Mouse (Mus musculus) CH12.LX (cell line): ENCODE data around the gene Itih5. TPM values are rescaled to one million over a fixed set of nuclear protein-coding genes. Genes with fewer than 3 reads are reported as not detected.
A peak's percentile ranks its signal among the peaks of the same experiment; 100 is the strongest.

ENCODE experiments used
- DNase-seq: peaks from one replicate; pipeline ENCODE4 v3.0.0-alpha.2; 2013; ENCODE audit errors: extremely low read depth
- H3K27ac ChIP-seq: 2 replicates; pipeline ENCODE4 v1.5.1; 2012; ENCODE audit warnings: low read depth, mild to moderate bottlenecking, control low read depth, moderate library complexity; ENCODE audit not compliant: insufficient read depth
- H3K27me3 ChIP-seq: replicated peaks from 2 replicates; pipeline ENCODE3; 2012; ENCODE audit warnings: inconsistent platforms
- H3K36me3 ChIP-seq, 2 experiments: replicated peaks in 1 of 2; 2 replicates each; pipeline versions ENCODE3 to v1.6.1; 2012; ENCODE audit warnings: inconsistent platforms in 1 of 2, low read length in 1 of 2, mild to moderate bottlenecking in 1 of 2, mixed read lengths in 1 of 2, moderate library complexity in 1 of 2; ENCODE audit not compliant: control insufficient read depth in 1 of 2, insufficient read depth in 1 of 2
- H3K4me1 ChIP-seq, 2 experiments: 2 replicates each; pipeline ENCODE4 v1.6.1; 2012; ENCODE audit warnings: inconsistent platforms in 1 of 2, moderate library complexity in 1 of 2; ENCODE audit not compliant: insufficient read depth in 2 of 2, control insufficient read depth in 1 of 2
- H3K4me2 ChIP-seq: 2 replicates; pipeline ENCODE4 v1.6.1; 2012; ENCODE audit warnings: low read depth, mild to moderate bottlenecking, control low read depth; ENCODE audit not compliant: poor library complexity, insufficient read depth, severe bottlenecking
- H3K4me3 ChIP-seq, 3 experiments: fragments of 150-350 bp in 1 of 3; sonication (generic) in 1 of 3; replicated peaks in 1 of 3; 2 replicates each; pipeline versions ENCODE3 to v1.5.1; 2011 to 2012; ENCODE audit warnings: low read depth in 2 of 3, low read length in 2 of 3, mild to moderate bottlenecking in 2 of 3, moderate library complexity in 2 of 3, control low read depth in 1 of 3, improper control_type of control experiment in 1 of 3, inconsistent platforms in 1 of 3, mixed read lengths in 1 of 3; ENCODE audit not compliant: poor library complexity in 1 of 3
- H3K79me2 ChIP-seq: replicated peaks from 2 replicates; pipeline ENCODE4 v1.6.1; 2012; ENCODE audit warnings: mild to moderate bottlenecking, moderate library complexity; ENCODE audit not compliant: control insufficient read depth, poor library complexity, insufficient read depth, severe bottlenecking; ENCODE audit errors: extremely low read depth
- H3K9ac ChIP-seq: 2 replicates; pipeline ENCODE4 v1.6.1; 2012; ENCODE audit warnings: low read depth, mild to moderate bottlenecking, control low read depth, moderate library complexity; ENCODE audit not compliant: insufficient read depth
- H3K9me3 ChIP-seq: replicated peaks from 2 replicates; pipeline ENCODE3; 2012; ENCODE audit warnings: low read length, inconsistent platforms, mixed read lengths
- CHD1 ChIP-seq: IDR thresholded peaks from 2 replicates; pipeline ENCODE4 v1.6.1; 2012; ENCODE audit warnings: low read depth, low read length, improper control_type of control experiment, inconsistent platforms
- CHD2 ChIP-seq: IDR thresholded peaks from 2 replicates; pipeline ENCODE4 v1.6.1; 2011; ENCODE audit warnings: low read length, improper control_type of control experiment
- CTCF ChIP-seq, 2 experiments: IDR thresholded peaks in 1 of 2; conservative IDR thresholded peaks in 1 of 2; 2 replicates each; pipeline ENCODE4 v1.5.1; 2011 to 2012; ENCODE audit warnings: low read depth in 2 of 2, low read length in 2 of 2, improper control_type of control experiment in 1 of 2, inconsistent platforms in 1 of 2, mild to moderate bottlenecking in 1 of 2, moderate library complexity in 1 of 2
- ELF1 ChIP-seq: IDR thresholded peaks from 2 replicates; pipeline ENCODE4 v1.6.1; 2014; ENCODE audit warnings: low read depth, mild to moderate bottlenecking, inconsistent platforms, low read length, improper control_type of control experiment
- EP300 ChIP-seq: IDR thresholded peaks from 2 replicates; pipeline ENCODE4 v1.6.1; 2011; ENCODE audit warnings: low read length, improper control_type of control experiment
- ETS1 ChIP-seq: conservative IDR thresholded peaks from 2 replicates; pipeline ENCODE4 v1.6.1; 2012; ENCODE audit warnings: low read depth, mild to moderate bottlenecking, inconsistent platforms, low read length, improper control_type of control experiment, moderate library complexity
- IRF4 ChIP-seq: IDR thresholded peaks from 2 replicates; pipeline ENCODE4 v1.6.1; 2014; ENCODE audit warnings: low read depth, mild to moderate bottlenecking, inconsistent platforms, low read length, improper control_type of control experiment
- JUND ChIP-seq: conservative IDR thresholded peaks from 2 replicates; pipeline ENCODE4 v1.6.1; 2011; ENCODE audit warnings: low read depth, low read length, improper control_type of control experiment
- KAT2A ChIP-seq: IDR thresholded peaks from 2 replicates; pipeline ENCODE4 v1.6.1; 2012; ENCODE audit warnings: low read length, improper control_type of control experiment, inconsistent platforms; ENCODE audit not compliant: insufficient replicate concordance
- MEF2A ChIP-seq: IDR thresholded peaks from 2 replicates; pipeline ENCODE4 v1.6.1; 2014; ENCODE audit warnings: low read depth, mild to moderate bottlenecking, inconsistent platforms, low read length, improper control_type of control experiment, borderline replicate concordance
- MXI1 ChIP-seq: IDR thresholded peaks from 2 replicates; pipeline ENCODE4 v1.6.1; 2011; ENCODE audit warnings: mild to moderate bottlenecking, low read depth, low read length, improper control_type of control experiment
- NELFE ChIP-seq: IDR thresholded peaks from 2 replicates; pipeline ENCODE4 v1.6.1; 2011; ENCODE audit warnings: low read depth, low read length, improper control_type of control experiment
- NRF1 ChIP-seq: IDR thresholded peaks from 2 replicates; pipeline ENCODE4 v1.6.1; 2014; ENCODE audit warnings: low read depth, mild to moderate bottlenecking, inconsistent platforms, low read length, improper control_type of control experiment, moderate library complexity
- PAX5 ChIP-seq: IDR thresholded peaks from 2 replicates; pipeline ENCODE4 v1.6.1; 2012; ENCODE audit warnings: low read length, inconsistent platforms, mixed read lengths
- POLR2AphosphoS2 ChIP-seq: IDR thresholded peaks from 2 replicates; pipeline ENCODE4 v1.6.1; 2011; ENCODE audit warnings: low read depth, low read length, improper control_type of control experiment
- RAD21 ChIP-seq: IDR thresholded peaks from 2 replicates; pipeline ENCODE4 v1.6.1; 2011; ENCODE audit warnings: low read depth, mild to moderate bottlenecking, low read length, improper control_type of control experiment, moderate library complexity
- RCOR1 ChIP-seq: conservative IDR thresholded peaks from 2 replicates; pipeline ENCODE4 v1.6.1; 2012; ENCODE audit warnings: low read depth, mild to moderate bottlenecking, inconsistent platforms, low read length, improper control_type of control experiment
- UBTF ChIP-seq: IDR thresholded peaks from 2 replicates; pipeline ENCODE4 v1.6.1; 2012; ENCODE audit warnings: low read depth, mild to moderate bottlenecking, inconsistent platforms, low read length, improper control_type of control experiment, moderate library complexity
- USF1 ChIP-seq: IDR thresholded peaks from 2 replicates; pipeline ENCODE4 v1.6.1; 2014; ENCODE audit warnings: low read depth, mild to moderate bottlenecking, inconsistent platforms, low read length, improper control_type of control experiment
- USF2 ChIP-seq: conservative IDR thresholded peaks from 2 replicates; pipeline ENCODE4 v1.6.1; 2011; ENCODE audit warnings: low read depth, low read length, improper control_type of control experiment
- ZMIZ1 ChIP-seq: IDR thresholded peaks from 2 replicates; pipeline ENCODE4 v1.6.1; 2012; ENCODE audit warnings: low read depth, mild to moderate bottlenecking, inconsistent platforms, low read length, improper control_type of control experiment
- dilution Hi-C: fragments of 300-500 bp; cut with MboI; formaldehyde crosslinking; loops from 2 replicates; pipeline ENCODE4 v1.14.3; 2020; ENCODE audit warnings: low sequenced_read_pairs; ENCODE audit not compliant: extremely low pct_unique_long_range_greater_than_20kb, extremely low pct_ligation_motif_present
- in situ Hi-C: fragments of 300-500 bp; cut with MboI; formaldehyde crosslinking; loops from 3 replicates; pipeline ENCODE4 v1.14.3; 2019; ENCODE audit warnings: low sequenced_read_pairs, low pct_ligation_motif_present, low pct_unique_long_range_greater_than_20kb, mixed read lengths
- polyA plus RNA-seq: library from polyadenylated mRNA; unstranded; fragments of >175 nt; gene quantifications from 2 replicates; pipeline ENCODE4 v1.2.1, GENCODE M21; 2012; ENCODE audit warnings: low read depth; ENCODE audit not compliant: insufficient read length
- total RNA-seq, 2 experiments: library from RNA; depleted of rRNA; stranded (reverse); fragments of 300-350 nt in 1 of 2; fragments of >200 nt in 1 of 2; gene quantifications; 2 replicates each; pipeline ENCODE4 v1.2.3; 2012 to 2014

Itih5 gene
- total and polyA plus RNA-seq, 3 experiments = 0.08 to 0.30 (median 0.11) TPM

DNA sequence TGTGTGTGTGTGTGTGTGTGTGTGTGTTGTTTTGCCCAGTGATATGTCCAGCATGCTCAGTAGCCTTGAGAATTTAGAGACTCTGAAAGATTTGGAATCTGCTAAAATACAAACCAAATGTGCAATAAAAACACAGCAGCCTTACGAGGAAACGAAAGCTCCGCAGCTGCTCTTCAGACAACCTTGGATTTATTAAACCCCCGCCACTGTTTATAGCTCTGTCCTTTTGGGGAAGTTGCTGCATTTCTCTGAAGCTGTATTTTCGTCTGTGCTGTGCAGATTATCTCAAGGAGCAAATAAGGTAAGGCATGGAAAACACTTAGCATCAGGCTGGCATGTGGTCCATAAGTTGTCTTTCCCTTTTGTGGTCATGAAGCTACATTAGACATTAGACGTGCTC is 7.9 kb upstream of the Itih5 start:
- H3K79me2 ChIP-seq = no peaks in the 10 kb centered on the region
- no peaks in the 10 kb centered on the region for H3K27me3 ChIP-seq
- no peaks in the 10 kb centered on the region for H3K36me3 ChIP-seq
- no peak for DNase-seq
- no peak overlapping the region for H3K27ac ChIP-seq
- H3K4me3 ChIP-seq = no peak overlapping the region
- no peak overlapping the region for H3K9ac ChIP-seq
- TF ChIP-seq NRF1 (no peak), CTCF (conservative IDR thresholded peaks at IDR 0.05 in 1 of 2, IDR thresholded peaks at IDR 0.05 in 1 of 2; ENCODE audit: low read depth in 2 of 2, low read length in 2 of 2) (no peak), JUND (no peak), KAT2A (no peak), ZMIZ1 (no peak), MXI1 (no peak), RCOR1 (no peak)
- in situ Hi-C loops = loop anchor here (10.0 kb wide), 1 partner anchor 149 kb away; no protein-coding TSS in a partner anchor
- dilution Hi-C loops = no loop called here
- no peak overlapping the region for H3K4me2 ChIP-seq
- peaks cover 2 to 4% of the 10 kb centered on the region in 2 experiments for H3K4me1 ChIP-seq
- H3K9me3 ChIP-seq = no peaks in the 10 kb centered on the region

DNA sequence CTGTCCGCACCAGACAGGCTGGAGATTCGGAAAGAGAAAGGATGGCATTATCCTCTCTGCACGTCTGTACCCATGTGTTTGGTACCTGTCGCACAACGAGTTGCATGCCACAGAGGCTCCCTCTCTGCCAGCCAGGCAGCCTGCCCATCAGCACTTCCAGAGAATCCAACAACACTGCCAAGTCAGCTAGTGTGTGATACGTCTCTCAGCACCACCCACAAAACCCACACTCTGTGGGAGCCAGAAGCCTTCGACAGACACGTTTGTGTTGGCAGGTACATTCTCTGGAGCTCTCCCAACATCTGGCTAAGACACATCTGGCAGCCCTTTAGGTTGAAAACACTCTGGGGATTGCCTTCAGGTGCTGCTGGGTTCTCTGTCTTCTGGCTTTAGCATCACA is 6.2 kb upstream of the Itih5 start:
- Histone ChIP-seq H3K27me3 (no peaks in the 10 kb centered on the region), H3K27ac (no peak overlapping the region), H3K79me2 (no peaks in the 10 kb centered on the region), H3K9ac (no peak overlapping the region), H3K9me3 (no peaks in the 10 kb centered on the region), H3K4me2 (no peak overlapping the region), H3K4me1 (peaks cover 2 to 5% of the 10 kb centered on the region in 2 experiments), H3K4me3 (no peak overlapping the region), H3K36me3 (no peaks in the 10 kb centered on the region)
- no peak for DNase-seq
- in situ Hi-C loops = loop anchor here (10.0 kb wide), 1 partner anchor 148 kb away; no protein-coding TSS in a partner anchor
- no peak for TF ChIP-seq ELF1
- no peak for TF ChIP-seq IRF4
- no peak for TF ChIP-seq USF2
- dilution Hi-C loops = no loop called here

GRCm38 (mm10) chr2:10152590-10152989 is 781 bp upstream of the Itih5 start:
- Histone ChIP-seq H3K4me3 (no peak overlapping the region), H3K27me3 (no peaks in the 10 kb centered on the region)
- TF ChIP-seq POLR2AphosphoS2 (no peak), RAD21 (no peak), USF1 (no peak), CHD1 (no peak), PAX5 (no peak), EP300 (peak; percentile 21; the same call in 1 of the 2 replicates), MEF2A (0 out of 2 replicates have a peak, but pooled peaks have one; percentile 49), ETS1 (no peak), CHD2 (peak; percentile 18; the same call in 1 of the 2 replicates), NELFE (no peak), IRF4 (no peak), UBTF (no peak)
- TF ChIP-seq, all 38 proteins: peak for 3
- Histone ChIP-seq H3K36me3 (no peaks in the 10 kb centered on the region), H3K9ac (no peak overlapping the region), H3K27ac (no peak overlapping the region), H3K4me1 (peaks cover 13 to 18% of the 10 kb centered on the region in 2 experiments), H3K4me2 (peak overlapping the region; percentile 52; the same call in 1 of the 2 replicates), H3K9me3 (no peaks in the 10 kb centered on the region), H3K79me2 (no peaks in the 10 kb centered on the region)
- peak; percentile 24 for DNase-seq
- in situ Hi-C loops (no loop called here), dilution Hi-C loops (no loop called here)
